Mouse (Mus musculus) spleen, postnatal 10 days (tissue): ENCODE measurements around the gene Tns3.

Experiments
- DNase-seq, 2 experiments: peaks; one replicate each; pipeline ENCODE4 v3.0.0; 2021 to 2022; ENCODE audit warnings: low spot score in 2 of 2

Gene Tns3

GRCm38 (mm10) chr11:8479313-8479712 lies 185.0 kb downstream of the Tns3 start:
- DNase-seq = no peak

GRCm38 (mm10) chr11:8473616-8474015 lies 190.7 kb downstream of the Tns3 start:
- no peak for DNase-seq

GRCm38 (mm10) chr11:8472439-8472838 lies 191.9 kb downstream of the Tns3 start:
- DNase-seq = no peak

- no peak for DNase-seq
These were observed 192.8 kb downstream of the Tns3 start for GRCm38 (mm10) chr11:8471535-8471934.

- no peak for DNase-seq
These were observed 194.8 kb downstream of the Tns3 start for GRCm38 (mm10) chr11:8469537-8469936.

GRCm38 (mm10) chr11:8468161-8469091 lies 195.9 kb downstream of the Tns3 start:
- DNase-seq = no peak

GRCm38 (mm10) chr11:8467403-8468160 lies 196.8 kb downstream of the Tns3 start:
- DNase-seq = no peak

GRCm38 (mm10) chr11:8463866-8464265 lies 200.5 kb downstream of the Tns3 start:
- DNase-seq = no peak

GRCm38 (mm10) chr11:8462827-8463405 lies 201.4 kb downstream of the Tns3 start:
- DNase-seq = no peak

- no peak for DNase-seq
These were observed 203.5 kb downstream of the Tns3 start for GRCm38 (mm10) chr11:8460835-8461234.

GRCm38 (mm10) chr11:8457951-8458350 lies 206.4 kb downstream of the Tns3 start:
- no peak for DNase-seq

- DNase-seq = no peak
These were observed 207.6 kb downstream of the Tns3 start for GRCm38 (mm10) chr11:8456586-8457285.

- no peak for DNase-seq
These were observed 208.7 kb downstream of the Tns3 start for GRCm38 (mm10) chr11:8455650-8456049.

- no peak for DNase-seq
These were observed 211.1 kb downstream of the Tns3 start for GRCm38 (mm10) chr11:8453252-8453651.

- no peak for DNase-seq
These were observed 212.6 kb downstream of the Tns3 start for GRCm38 (mm10) chr11:8451597-8452201.

- no peak for DNase-seq
These were observed 213.8 kb downstream of the Tns3 start for GRCm38 (mm10) chr11:8450540-8450939.

- DNase-seq = peak in 1 of 2 experiments; percentile 27
These were observed 218.4 kb downstream of the Tns3 start for GRCm38 (mm10) chr11:8445915-8446356.

- DNase-seq = no peak
These were observed 219.4 kb downstream of the Tns3 start for GRCm38 (mm10) chr11:8444759-8445422.

- no peak for DNase-seq
These were observed 220.6 kb downstream of the Tns3 start for GRCm38 (mm10) chr11:8443539-8444292.

- peak in 1 of 2 experiments; percentile 4 for DNase-seq
These were observed 223.6 kb downstream of the Tns3 start for GRCm38 (mm10) chr11:8440706-8441105.
